Mouse (Mus musculus) liver, adult 2 months (tissue): Measurements from ENCODE around the gene Ccdc169. TPM values are rescaled to one million over a fixed set of nuclear protein-coding genes. Genes with fewer than 3 reads are reported as not detected.

Experiments
- DNase-seq: peaks from one replicate; pipeline ENCODE4 v3.0.0-alpha.2; 2011; ENCODE audit warnings: low read depth, low spot score; ENCODE audit errors: extremely low read depth
- H3K27ac ChIP-seq: fragments of 200-500 bp; replicated peaks from 2 replicates; pipeline ENCODE4 v1.5.1; 2012; ENCODE audit warnings: low read depth, mild to moderate bottlenecking, control low read depth, inconsistent platforms, low read length; ENCODE audit not compliant: insufficient read depth
- H3K27me3 ChIP-seq: fragments of 200-500 bp; 2 replicates; pipeline ENCODE4 v1.6.1; 2012; ENCODE audit warnings: mild to moderate bottlenecking, moderate library complexity, low read length, inconsistent platforms; ENCODE audit not compliant: control insufficient read depth, insufficient read depth
- H3K36me3 ChIP-seq: fragments of 200-500 bp; 2 replicates; pipeline ENCODE4 v1.6.1; 2012; ENCODE audit warnings: low read length, inconsistent platforms; ENCODE audit not compliant: control insufficient read depth, insufficient read depth
- H3K4me1 ChIP-seq: fragments of 200-500 bp; 2 replicates; pipeline ENCODE4 v1.6.1; 2011; ENCODE audit warnings: low read length; ENCODE audit not compliant: control insufficient read depth, insufficient read depth
- H3K4me3 ChIP-seq: fragments of 200-500 bp; 2 replicates; pipeline ENCODE4 v1.5.1; 2011; ENCODE audit warnings: low read depth, mild to moderate bottlenecking, control low read depth, low read length, moderate library complexity; ENCODE audit not compliant: insufficient read depth
- H3K79me2 ChIP-seq: fragments of 200-500 bp; 2 replicates; pipeline ENCODE4 v1.6.1; 2012; ENCODE audit warnings: inconsistent platforms, mild to moderate bottlenecking, low read length, moderate library complexity; ENCODE audit not compliant: control insufficient read depth, insufficient read depth
- H3K9ac ChIP-seq: fragments of 200-500 bp; 2 replicates; pipeline ENCODE4 v1.6.1; 2012; ENCODE audit warnings: low read depth, mild to moderate bottlenecking, control low read depth, inconsistent platforms, low read length
- CTCF ChIP-seq: fragments of 200-500 bp; IDR thresholded peaks from 2 replicates; pipeline ENCODE4 v1.5.1; 2011; ENCODE audit warnings: low read depth, low read length, control low read depth
- POLR2A ChIP-seq: fragments of 200-500 bp; IDR thresholded peaks from 2 replicates; pipeline ENCODE4 v1.6.1; 2011; ENCODE audit warnings: low read length, control low read depth; ENCODE audit not compliant: insufficient read depth; ENCODE audit errors: extremely low read depth
- WGBS: fragments of 180-500 bp; shearing (Covaris S2); methylation state at CpG from one replicate; pipeline ENCODE4 v1.1.7; 2018; 5-methylcytosine and 5-hydroxymethylcytosine counted together
- polyA plus RNA-seq: library from polyadenylated mRNA; depleted of rRNA; stranded (reverse); fragments of >200 nt; gene quantifications from 2 replicates; pipeline ENCODE4 v1.2.3, GENCODE M21; 2012
- total RNA-seq: library from RNA; depleted of rRNA; stranded (reverse); fragments of >200 nt; gene quantifications from 2 replicates; pipeline ENCODE4 v1.2.3, GENCODE M21; 2014

Ccdc169 gene
- total and polyA plus RNA-seq, 2 experiments, result 0.09 TPM; not detected in 1

DNA sequence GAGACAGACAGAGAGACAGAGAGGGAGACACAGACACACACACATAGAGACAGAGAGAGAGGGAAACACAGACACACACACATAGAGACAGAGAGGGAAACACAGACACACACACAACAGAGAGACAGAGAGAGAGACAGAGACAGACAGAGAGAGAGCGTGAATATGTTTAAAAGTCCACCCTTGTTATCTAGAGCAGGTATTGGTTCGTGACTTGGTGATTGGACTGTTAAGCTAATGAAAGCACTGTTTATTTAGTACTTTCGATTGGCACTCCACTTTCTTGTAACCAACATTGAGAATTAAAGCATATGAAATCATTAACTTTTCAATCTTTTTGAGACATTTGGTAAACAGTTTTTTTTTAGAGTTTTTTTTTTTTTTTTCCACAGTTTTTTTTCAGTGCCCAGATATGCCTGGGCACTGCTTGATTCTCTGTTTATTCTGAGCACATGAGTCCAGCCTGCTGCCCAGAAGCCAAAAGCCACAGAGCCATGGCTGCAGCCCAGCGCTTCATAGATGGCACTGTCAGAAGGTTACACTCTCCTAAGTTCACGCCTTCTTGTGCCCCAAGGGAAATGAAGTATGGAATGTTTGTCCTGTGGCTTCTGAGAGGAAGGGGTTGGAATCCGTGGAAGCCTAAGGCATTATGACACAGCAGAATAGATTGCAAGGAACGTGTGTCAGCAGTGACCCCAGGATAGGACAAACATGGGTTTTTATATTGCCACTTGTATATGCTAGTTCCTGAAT lies 22.6 kb upstream of the Ccdc169 start:
- H3K4me3 ChIP-seq, result no peak overlapping the region
- no peak for TF ChIP-seq CTCF
- WGBS, result 17% methylated on average over 7 of the region's 7 CpGs
- H3K4me1 ChIP-seq, result peaks cover 24% of the 10 kb centered on the region
- peaks cover 12% of the 10 kb centered on the region for H3K79me2 ChIP-seq
- H3K36me3 ChIP-seq, result peaks cover 11% of the 10 kb centered on the region
- no peaks in the 10 kb centered on the region for H3K27me3 ChIP-seq
- peak overlapping the region; percentile 56 for H3K9ac ChIP-seq
- H3K27ac ChIP-seq, result peak overlapping the region; percentile 95
- DNase-seq, result peak; percentile 99

GRCm38 (mm10) chr3:55115071-55115470 lies 22.1 kb upstream of the Ccdc169 start:
- peaks cover 12% of the 10 kb centered on the region for H3K79me2 ChIP-seq
- 14% methylated on average over 1 of the region's 1 CpGs for WGBS
- no peak overlapping the region for H3K4me3 ChIP-seq
- H3K27ac ChIP-seq, result peak overlapping the region; percentile 26
- no peaks in the 10 kb centered on the region for H3K27me3 ChIP-seq
- H3K4me1 ChIP-seq, result peaks cover 27% of the 10 kb centered on the region
- no peak overlapping the region for H3K9ac ChIP-seq
- H3K36me3 ChIP-seq, result peaks cover 11% of the 10 kb centered on the region
- TF ChIP-seq CTCF (no peak), POLR2A (no peak)
- DNase-seq, result peak; percentile 67

GRCm38 (mm10) chr3:55115989-55116388 lies 21.1 kb upstream of the Ccdc169 start:
- no peak for DNase-seq
- Histone ChIP-seq H3K9ac (no peak overlapping the region), H3K4me1 (peaks cover 29% of the 10 kb centered on the region), H3K36me3 (peaks cover 11% of the 10 kb centered on the region), H3K4me3 (no peak overlapping the region), H3K27me3 (no peaks in the 10 kb centered on the region), H3K27ac (no peak overlapping the region), H3K79me2 (peaks cover 19% of the 10 kb centered on the region)
- WGBS, result 91% methylated on average over 8 of the region's 8 CpGs
- TF ChIP-seq POLR2A, result no peak
- no peak for TF ChIP-seq CTCF

- peak overlapping the region; percentile 84 for H3K27ac ChIP-seq
- TF ChIP-seq POLR2A (no peak), CTCF (no peak)
- WGBS, result 23% methylated on average over 6 of the region's 6 CpGs
- no peaks in the 10 kb centered on the region for H3K27me3 ChIP-seq
- H3K79me2 ChIP-seq, result peaks cover 22% of the 10 kb centered on the region
- peak; percentile 99 for DNase-seq
- H3K36me3 ChIP-seq, result peaks cover 27% of the 10 kb centered on the region
- H3K9ac ChIP-seq, result no peak overlapping the region
- H3K4me3 ChIP-seq, result no peak overlapping the region
- peaks cover 20% of the 10 kb centered on the region for H3K4me1 ChIP-seq
Measured at GRCm38 (mm10) chr3:55119275-55119898, 17.8 kb upstream of the Ccdc169 start.

GRCm38 (mm10) chr3:55122336-55122870 lies 14.7 kb upstream of the Ccdc169 start:
- 84% methylated on average over 3 of the region's 3 CpGs for WGBS
- H3K27ac ChIP-seq, result no peak overlapping the region
- no peak for DNase-seq
- no peak overlapping the region for H3K9ac ChIP-seq
- H3K4me3 ChIP-seq, result no peak overlapping the region
- no peak for TF ChIP-seq POLR2A
- no peak for TF ChIP-seq CTCF
- H3K27me3 ChIP-seq, result no peaks in the 10 kb centered on the region
- peaks cover 13% of the 10 kb centered on the region for H3K4me1 ChIP-seq
- peaks cover 37% of the 10 kb centered on the region for H3K36me3 ChIP-seq
- peaks cover 10% of the 10 kb centered on the region for H3K79me2 ChIP-seq
